Mouse (Mus musculus): Measurements from ENCODE around the gene Arhgap27.
"Not testable (repeated sequence)": the region's sequence is repeated elsewhere in the genome, so short reads cannot be mapped to it uniquely, and the experiment has no call there.

The Arhgap27 gene

DNA sequence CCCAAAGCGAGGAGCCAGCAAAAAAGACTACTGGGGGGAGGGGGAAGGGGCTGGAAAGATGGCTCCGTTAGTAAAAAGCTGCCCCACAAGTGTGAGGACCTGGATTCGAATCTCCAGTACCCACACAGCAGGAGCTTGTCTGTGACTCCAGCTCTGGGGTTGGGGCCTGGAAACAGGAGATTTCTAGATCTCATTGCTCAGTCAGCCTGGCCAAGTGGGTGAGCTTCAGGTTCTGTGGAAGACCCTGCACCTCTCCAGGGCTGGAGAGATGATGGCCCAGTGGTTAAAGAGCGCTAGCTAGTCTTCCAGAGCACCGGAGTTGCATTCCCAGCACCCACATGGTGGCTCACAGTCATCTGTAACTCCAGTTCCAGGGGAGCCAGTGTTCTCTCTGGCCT is 70.6 kb downstream of the Arhgap27 start:
- H3K27me3 ChIP-seq (ENCODE audit: control insufficient read depth, insufficient read depth, low read length, poor library complexity, severe bottlenecking): no peaks in the 10 kb centered on the region
- DNase-seq (ENCODE audit: low read depth, low spot score): no peak
- no peaks in the 10 kb centered on the region for H3K36me3 ChIP-seq (ENCODE audit: control insufficient read depth, insufficient read depth, low read length, poor library complexity, severe bottlenecking)

DNA sequence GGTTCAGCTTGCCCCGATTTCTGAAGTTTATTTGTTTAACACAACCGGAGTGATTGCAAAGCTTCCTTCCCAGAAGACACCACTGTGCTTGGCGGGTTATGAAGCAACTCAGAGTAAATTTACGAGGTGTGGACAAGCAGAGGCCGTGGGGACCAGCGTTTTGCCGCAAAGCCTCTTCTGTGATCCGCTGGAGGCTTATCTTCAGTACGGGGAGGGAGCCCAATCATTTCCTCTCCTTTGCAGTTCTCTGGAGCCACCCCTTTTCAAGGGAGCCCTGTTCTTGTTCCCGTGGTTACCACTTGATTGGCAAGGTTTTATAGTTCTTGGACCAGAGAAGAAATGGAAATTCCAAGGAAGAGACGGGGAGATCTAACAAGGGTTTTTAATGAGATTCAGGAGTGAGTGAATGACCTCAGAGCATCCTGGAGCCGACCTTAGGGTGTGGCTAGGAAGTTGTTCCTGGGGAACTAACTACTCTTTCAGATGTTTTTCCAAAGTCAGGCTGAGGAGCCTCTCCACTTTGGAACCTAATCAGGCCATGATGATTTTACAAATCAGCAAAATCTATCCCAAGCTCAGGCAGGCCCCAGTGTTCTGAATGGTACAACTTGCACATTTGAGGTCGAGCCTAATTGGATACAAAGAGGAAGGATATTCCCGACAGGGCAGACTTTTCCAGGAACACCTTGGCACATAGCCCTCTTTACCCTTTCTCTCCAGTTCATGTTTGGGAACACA is 71.2 kb downstream of the Arhgap27 start:
- DNase-seq (ENCODE audit: low read depth, low spot score): no peak
- no peaks in the 10 kb centered on the region for H3K36me3 ChIP-seq (ENCODE audit: control insufficient read depth, insufficient read depth, low read length, poor library complexity, severe bottlenecking)
- H3K27me3 ChIP-seq (ENCODE audit: control insufficient read depth, insufficient read depth, low read length, poor library complexity, severe bottlenecking): no peaks in the 10 kb centered on the region

DNA sequence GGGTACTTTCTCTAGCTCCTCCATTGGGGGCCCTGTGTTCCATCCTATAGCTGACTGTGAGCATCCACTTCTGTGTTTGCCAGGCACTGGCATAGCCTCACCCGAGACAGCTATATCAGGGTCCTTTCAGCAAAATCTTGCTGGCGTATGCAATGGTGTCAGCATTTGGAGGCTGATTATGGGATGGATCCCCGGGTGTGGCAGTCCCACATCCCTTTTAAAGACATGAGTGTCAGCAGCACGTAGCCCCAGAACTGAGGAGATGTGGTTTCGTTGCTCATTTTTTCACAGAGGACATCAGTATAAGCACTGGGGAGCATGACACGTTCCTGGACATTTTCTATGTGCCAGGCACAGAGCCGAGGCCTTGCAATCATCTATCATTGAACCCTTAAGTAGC is 72.7 kb downstream of the Arhgap27 start:
- not testable (repeated sequence) for H3K27me3 ChIP-seq (ENCODE audit: control insufficient read depth, insufficient read depth, low read length, poor library complexity, severe bottlenecking); H3K36me3 ChIP-seq (ENCODE audit: control insufficient read depth, insufficient read depth, low read length, poor library complexity, severe bottlenecking); DNase-seq (ENCODE audit: low read depth, low spot score)

DNA sequence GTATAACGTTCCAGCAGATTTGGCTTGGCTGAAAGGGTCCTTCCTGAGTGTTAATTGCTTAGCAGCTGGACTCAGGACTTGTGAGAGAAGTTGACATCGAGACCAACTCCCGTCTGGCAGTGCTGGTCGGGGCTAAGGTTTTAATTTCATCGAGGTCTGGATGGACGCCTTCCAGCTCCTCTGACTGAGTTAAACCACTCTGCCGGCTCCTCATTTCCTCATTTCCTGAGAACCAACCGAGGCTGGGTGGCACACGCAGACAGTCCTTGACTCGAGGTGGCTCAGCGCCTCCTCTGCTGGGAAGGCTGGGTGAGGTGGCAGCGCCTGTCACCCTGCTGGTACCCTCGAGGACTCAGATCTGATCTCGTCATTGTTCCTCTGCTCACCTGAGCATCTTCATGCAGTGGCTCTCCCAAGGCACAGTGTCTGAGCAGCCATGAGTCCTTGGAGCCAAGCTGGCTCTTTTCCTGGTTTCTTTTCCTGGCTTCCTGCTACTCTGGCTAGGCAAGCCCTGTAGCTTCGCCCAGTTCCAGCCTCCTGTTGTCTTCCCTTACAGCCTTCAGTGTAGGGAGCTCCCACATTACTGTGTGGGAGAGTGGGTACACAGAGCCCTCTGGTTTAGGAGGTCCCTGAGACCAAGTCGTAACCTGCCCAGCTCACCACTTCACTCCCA is 75.1 kb downstream of the Arhgap27 start:
- Histone ChIP-seq H3K27me3 (ENCODE audit: control insufficient read depth, insufficient read depth, low read length, poor library complexity, severe bottlenecking) (no peaks in the 10 kb centered on the region), H3K36me3 (ENCODE audit: control insufficient read depth, insufficient read depth, low read length, poor library complexity, severe bottlenecking) (no peaks in the 10 kb centered on the region)
- no peak for DNase-seq (ENCODE audit: low read depth, low spot score)

DNA sequence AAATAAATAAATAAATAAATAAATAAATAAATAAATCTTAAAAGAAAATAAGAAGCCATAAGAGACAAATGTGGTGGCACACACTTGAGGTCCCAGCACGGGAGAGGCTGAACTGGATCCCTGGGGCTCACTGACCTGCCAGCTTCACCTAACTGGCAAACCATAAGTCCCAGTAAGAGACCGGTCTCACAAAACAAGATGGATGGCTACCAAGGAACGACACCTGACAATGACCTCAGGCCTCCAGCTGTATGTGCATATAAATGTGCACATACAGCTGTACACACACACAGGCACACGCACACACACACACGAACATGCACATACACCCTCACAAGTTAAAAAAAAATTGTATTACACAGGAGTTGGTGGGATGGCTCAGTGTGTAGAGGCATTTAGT is 76.6 kb downstream of the Arhgap27 start:
- Histone ChIP-seq H3K36me3 (ENCODE audit: control insufficient read depth, insufficient read depth, low read length, poor library complexity, severe bottlenecking) (no peaks in the 10 kb centered on the region), H3K27me3 (ENCODE audit: control insufficient read depth, insufficient read depth, low read length, poor library complexity, severe bottlenecking) (no peaks in the 10 kb centered on the region)
- DNase-seq (ENCODE audit: low read depth, low spot score): no peak

DNA sequence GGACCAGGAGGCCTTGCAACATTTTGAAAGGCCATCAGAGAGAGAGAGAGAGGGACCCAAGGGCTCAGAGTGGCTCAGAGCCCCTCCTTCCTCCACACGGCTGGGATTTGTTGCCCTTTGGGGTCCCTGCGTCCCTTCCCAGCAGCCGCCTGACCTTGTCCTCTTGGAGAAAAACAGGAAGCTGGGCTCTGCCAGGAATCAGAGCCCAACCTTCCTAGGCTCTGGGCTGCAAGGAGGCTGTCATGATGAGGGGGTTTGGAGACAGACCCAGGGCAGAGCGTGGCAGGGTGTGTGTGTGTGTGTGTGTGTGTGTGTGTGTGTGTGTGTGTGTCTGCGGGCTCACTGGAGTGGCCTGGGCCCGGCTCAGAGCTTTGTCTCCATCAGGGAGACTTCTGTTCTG is 77.5 kb downstream of the Arhgap27 start:
- H3K36me3 ChIP-seq (ENCODE audit: control insufficient read depth, insufficient read depth, low read length, poor library complexity, severe bottlenecking): no peaks in the 10 kb centered on the region
- no peaks in the 10 kb centered on the region for H3K27me3 ChIP-seq (ENCODE audit: control insufficient read depth, insufficient read depth, low read length, poor library complexity, severe bottlenecking)
- DNase-seq (ENCODE audit: low read depth, low spot score): no peak

DNA sequence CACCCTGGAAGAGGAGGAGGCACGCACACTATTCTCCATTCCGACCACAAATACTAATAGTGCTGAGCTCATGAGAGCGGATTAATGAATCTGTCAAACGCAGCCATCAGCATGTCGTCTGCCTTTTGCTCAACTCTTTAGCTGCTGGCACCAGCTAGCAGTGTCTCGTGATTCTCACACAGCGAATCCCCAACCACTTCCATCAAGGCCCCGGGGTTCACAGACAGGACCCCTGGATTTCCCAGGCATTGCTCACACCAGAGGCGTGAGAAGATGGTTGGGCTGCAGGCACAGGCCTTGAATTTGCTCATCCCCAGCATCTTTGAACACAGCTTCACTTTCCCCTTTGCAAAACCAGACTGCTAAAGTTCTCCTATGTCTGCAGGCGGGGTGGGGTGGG is 78.2 kb downstream of the Arhgap27 start:
- Histone ChIP-seq H3K36me3 (ENCODE audit: control insufficient read depth, insufficient read depth, low read length, poor library complexity, severe bottlenecking) (no peaks in the 10 kb centered on the region), H3K27me3 (ENCODE audit: control insufficient read depth, insufficient read depth, low read length, poor library complexity, severe bottlenecking) (no peaks in the 10 kb centered on the region)
- no peak for DNase-seq (ENCODE audit: low read depth, low spot score)

DNA sequence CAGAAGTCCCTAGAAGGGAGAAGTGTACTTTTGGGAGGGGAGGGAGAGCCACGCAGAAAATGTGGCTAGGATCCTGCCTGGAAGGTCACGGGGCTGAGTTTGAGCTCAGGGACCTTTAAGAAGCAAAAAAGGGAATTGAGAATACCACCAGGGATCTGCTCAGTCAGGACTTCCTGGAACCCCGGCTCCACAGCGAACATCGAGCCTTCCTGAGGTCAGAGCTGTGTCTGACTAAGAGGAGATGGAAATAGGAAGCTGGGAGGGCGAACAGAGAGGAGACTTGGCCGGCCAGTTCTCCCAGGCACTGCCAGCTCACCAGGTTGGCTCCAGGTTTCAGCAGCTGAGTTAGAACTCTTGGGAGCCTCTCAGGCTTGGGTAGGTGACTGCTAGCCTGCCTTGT is 81.7 kb downstream of the Arhgap27 start:
- Histone ChIP-seq H3K36me3 (ENCODE audit: control insufficient read depth, insufficient read depth, low read length, poor library complexity, severe bottlenecking) (no peaks in the 10 kb centered on the region), H3K27me3 (ENCODE audit: control insufficient read depth, insufficient read depth, low read length, poor library complexity, severe bottlenecking) (no peaks in the 10 kb centered on the region)
- no peak for DNase-seq (ENCODE audit: low read depth, low spot score)

Measured in splenic B cell, adult 2 months (primary cell).